In the genomic region with DNA sequence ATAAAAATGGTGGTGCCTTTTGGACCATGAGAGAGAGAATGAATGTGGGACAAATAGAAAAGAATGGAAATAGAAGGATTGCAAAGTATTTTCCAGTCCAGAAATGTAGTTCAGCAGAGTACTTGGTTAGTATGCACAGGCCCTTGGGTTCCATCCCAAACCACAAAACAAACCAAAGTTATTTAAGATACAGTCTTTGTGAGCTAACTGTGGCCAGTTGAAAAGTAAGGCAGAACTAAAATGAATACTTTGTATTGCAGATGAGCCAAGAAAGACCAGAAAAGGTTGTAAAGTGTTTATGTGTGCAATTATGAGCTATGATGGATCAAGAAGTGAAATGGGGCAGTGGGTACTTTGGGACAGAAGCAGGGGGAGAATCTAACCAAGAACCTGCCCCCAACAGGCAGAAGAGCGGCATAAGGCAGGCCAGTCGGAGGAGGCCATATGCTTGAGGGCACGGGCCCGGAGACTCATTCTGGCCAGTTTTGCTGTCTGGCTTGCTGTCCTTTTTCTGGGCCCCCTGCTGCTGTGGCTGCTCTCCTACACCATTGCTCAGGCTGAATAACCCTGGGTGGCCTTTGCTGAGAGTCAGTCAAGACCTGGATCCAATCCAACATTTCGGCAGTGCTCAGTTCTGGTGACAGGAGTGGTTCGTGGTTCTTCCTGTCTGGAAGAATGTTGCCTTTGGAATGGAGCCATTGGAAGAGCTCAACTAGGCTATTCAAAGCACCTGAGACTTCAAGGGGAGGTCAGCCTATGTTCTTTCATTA, we compare ENCODE assay signal across 10 mouse cellular contexts. TPM values are rescaled to one million over a fixed set of nuclear protein-coding genes. Genes with fewer than 3 reads are reported as not detected.
DNase-seq lines count a peak whose midpoint lies in the region; ATAC-seq lines count a peak whose summit lies in the region.
"Had no signal": no experiment of that assay in that cellular context is flagged by ENCODE, and none has a peak within 500 bp of the region (broad histone marks: within the 10 kb centered on the region; RNA-seq: fewer than 3 reads in every experiment).

No protein-coding gene starts in this region.

- no peak overlapping the region for H3K9ac ChIP-seq in hindbrain, embryonic 15.5 days
- no peak overlapping the region for H3K9ac ChIP-seq in hindbrain, embryonic 11.5 days (ENCODE audit: low read depth, low read length)
- H3K9ac ChIP-seq in embryonic facial prominence, embryonic 15.5 days: no peak overlapping the region
- H3K9ac ChIP-seq: neural tube, embryonic 12.5 days had no signal

- WGBS in hindbrain, embryonic 15.5 days: 62% methylated on average over 6 of the region's 6 CpGs
- 88% methylated on average over 6 of the region's 6 CpGs for WGBS in hindbrain, embryonic 11.5 days
- 71% methylated on average over 6 of the region's 6 CpGs for WGBS in embryonic facial prominence, embryonic 15.5 days

- no peaks in the 10 kb centered on the region for H3K27me3 ChIP-seq in hindbrain, embryonic 15.5 days
- no peaks in the 10 kb centered on the region for H3K27me3 ChIP-seq in hindbrain, embryonic 11.5 days (ENCODE audit: control insufficient read depth, insufficient read depth, low read length)
- H3K27me3 ChIP-seq in embryonic facial prominence, embryonic 15.5 days: no peaks in the 10 kb centered on the region
- H3K27me3 ChIP-seq: neural tube, embryonic 12.5 days had no signal

- DNase-seq in hindbrain, embryonic 11.5 days (ENCODE audit: low spot score): no peak
- DNase-seq in adipocyte (ENCODE audit: low spot score): peak; percentile 71
- DNase-seq in kidney, postnatal 25 days: peak; percentile 59 to 60
- DNase-seq in thymus, postnatal 0 days (ENCODE audit: low spot score): no peak
- no peak for DNase-seq in urinary bladder, adult 18-20 months (ENCODE audit: low spot score in 2 of 2)
- no peak for DNase-seq in retina, embryonic 14.5 days (ENCODE audit: low spot score)

- H3K27ac ChIP-seq in hindbrain, embryonic 15.5 days (replicated peaks): 0 out of 2 replicates have a peak overlapping the region, but pooled peaks have one; percentile 42
- H3K27ac ChIP-seq in hindbrain, embryonic 11.5 days (ENCODE audit: low read depth, low read length): no peak overlapping the region
- peak overlapping the region; percentile 45; the same call in 1 of the 2 replicates for H3K27ac ChIP-seq in embryonic facial prominence, embryonic 15.5 days (replicated peaks)
- H3K27ac ChIP-seq: neural tube, embryonic 12.5 days had no signal

- ATAC-seq in hindbrain, embryonic 15.5 days (ENCODE audit: low FRiP score, low read depth): no peak
- ATAC-seq in hindbrain, embryonic 11.5 days (ENCODE audit: low FRiP score): no peak
- ATAC-seq in embryonic facial prominence, embryonic 15.5 days (ENCODE audit: insufficient number of reproducible peaks, low FRiP score, low TSS enrichment, low read depth): peak; percentile 47; the same call in 1 of the 2 replicates
- ATAC-seq: intestine, embryonic 16.5 days had no signal

- H3K4me3 ChIP-seq in hindbrain, embryonic 15.5 days: no peak overlapping the region
- H3K4me3 ChIP-seq in hindbrain, embryonic 11.5 days (ENCODE audit: low read depth, low read length): no peak overlapping the region
- no peak overlapping the region for H3K4me3 ChIP-seq in embryonic facial prominence, embryonic 15.5 days (replicated peaks)
- H3K4me3 ChIP-seq: neural tube, embryonic 12.5 days had no signal

- peaks cover 63% of the 10 kb centered on the region for H3K36me3 ChIP-seq in hindbrain, embryonic 15.5 days
- H3K36me3 ChIP-seq in hindbrain, embryonic 11.5 days (ENCODE audit: control insufficient read depth, insufficient read depth, low read length): peaks cover 8% of the 10 kb centered on the region; the same call in 1 of the 2 replicates
- peaks cover 55% of the 10 kb centered on the region for H3K36me3 ChIP-seq in embryonic facial prominence, embryonic 15.5 days

- no peaks in the 10 kb centered on the region for H3K4me1 ChIP-seq in hindbrain, embryonic 15.5 days (replicated peaks)
- H3K4me1 ChIP-seq in hindbrain, embryonic 11.5 days (replicated peaks; ENCODE audit: control insufficient read depth, insufficient read depth, low read length): no peaks in the 10 kb centered on the region
- H3K4me1 ChIP-seq in embryonic facial prominence, embryonic 15.5 days: 0 out of 2 replicates have a peak, but pooled peaks cover 5% of the 10 kb centered on the region
- H3K4me1 ChIP-seq: neural tube, embryonic 12.5 days had no signal

- no peaks in the 10 kb centered on the region for H3K9me3 ChIP-seq in hindbrain, embryonic 15.5 days
- H3K9me3 ChIP-seq in hindbrain, embryonic 11.5 days (ENCODE audit: control insufficient read depth, low read length): no peaks in the 10 kb centered on the region
- no peaks in the 10 kb centered on the region for H3K9me3 ChIP-seq in embryonic facial prominence, embryonic 15.5 days (replicated peaks)
- H3K9me3 ChIP-seq: neural tube, embryonic 12.5 days had no signal

- H3K4me2 ChIP-seq in hindbrain, embryonic 15.5 days: no peak overlapping the region
- no peak overlapping the region for H3K4me2 ChIP-seq in hindbrain, embryonic 11.5 days (replicated peaks; ENCODE audit: low read depth, low read length)
- no peak overlapping the region for H3K4me2 ChIP-seq in embryonic facial prominence, embryonic 15.5 days (replicated peaks)
- H3K4me2 ChIP-seq: neural tube, embryonic 12.5 days had no signal

RNA-seq across cellular contexts. Expression of gene Tmem265, which starts 3.4 kb away (rescaled TPM):
- 7.6 and 10.3 TPM in 2 replicates for polyA plus RNA-seq in hindbrain, embryonic 15.5 days (2015; fragmentation: Nextera tagmentation; extraction: Ambion mirVana)
- polyA plus RNA-seq in hindbrain, embryonic 11.5 days (2014; fragmentation: Nextera tagmentation; extraction: Ambion mirVana): 7.7 and 8.6 TPM in 2 replicates
- polyA plus RNA-seq in embryonic facial prominence, embryonic 15.5 days (2015; fragmentation: Nextera tagmentation; extraction: Ambion mirVana): 6.5 and 12.8 TPM in 2 replicates
- 10.8 and 16.1 TPM in 2 replicates for polyA plus RNA-seq in thymus, postnatal 0 days (2015; fragmentation: Nextera tagmentation; extraction: Ambion mirVana)

RNA-seq across cellular contexts. Expression of gene Phkg2, which starts 8.6 kb away (rescaled TPM):
- polyA plus RNA-seq in hindbrain, embryonic 15.5 days (2015; fragmentation: Nextera tagmentation; extraction: Ambion mirVana): 59.3 and 59.4 TPM in 2 replicates
- 50.4 and 54.0 TPM in 2 replicates for polyA plus RNA-seq in hindbrain, embryonic 11.5 days (2014; fragmentation: Nextera tagmentation; extraction: Ambion mirVana)
- 40.0 TPM in 2 replicates for polyA plus RNA-seq in embryonic facial prominence, embryonic 15.5 days (2015; fragmentation: Nextera tagmentation; extraction: Ambion mirVana)
- 55.2 and 62.1 TPM in 2 replicates for polyA plus RNA-seq in thymus, postnatal 0 days (2015; fragmentation: Nextera tagmentation; extraction: Ambion mirVana)

RNA-seq across cellular contexts. Expression of gene Ccdc189, which starts 23.8 kb away (rescaled TPM):
- polyA plus RNA-seq in hindbrain, embryonic 15.5 days (2015; fragmentation: Nextera tagmentation; extraction: Ambion mirVana): 10.1 and 12.2 TPM in 2 replicates
- polyA plus RNA-seq in hindbrain, embryonic 11.5 days (2014; fragmentation: Nextera tagmentation; extraction: Ambion mirVana): 11.9 and 16.4 TPM in 2 replicates
- 19.2 and 29.0 TPM in 2 replicates for polyA plus RNA-seq in embryonic facial prominence, embryonic 15.5 days (2015; fragmentation: Nextera tagmentation; extraction: Ambion mirVana)
- polyA plus RNA-seq in thymus, postnatal 0 days (2015; fragmentation: Nextera tagmentation; extraction: Ambion mirVana): 2.8 and 3.5 TPM in 2 replicates

RNA-seq across cellular contexts. Expression of gene Rnf40, which starts 24.0 kb away (rescaled TPM):
- polyA plus RNA-seq in hindbrain, embryonic 15.5 days (2015; fragmentation: Nextera tagmentation; extraction: Ambion mirVana): 41.4 and 44.9 TPM in 2 replicates
- polyA plus RNA-seq in hindbrain, embryonic 11.5 days (2014; fragmentation: Nextera tagmentation; extraction: Ambion mirVana): 31.4 and 33.6 TPM in 2 replicates
- 47.5 and 51.5 TPM in 2 replicates for polyA plus RNA-seq in embryonic facial prominence, embryonic 15.5 days (2015; fragmentation: Nextera tagmentation; extraction: Ambion mirVana)
- polyA plus RNA-seq in thymus, postnatal 0 days (2015; fragmentation: Nextera tagmentation; extraction: Ambion mirVana): 42.5 and 44.3 TPM in 2 replicates

RNA-seq across cellular contexts. Expression of gene Gm42715, which starts 45.2 kb away (rescaled TPM):
- polyA plus RNA-seq in hindbrain, embryonic 15.5 days (2015; fragmentation: Nextera tagmentation; extraction: Ambion mirVana): 14.7 and 15.6 TPM in 2 replicates
- polyA plus RNA-seq in hindbrain, embryonic 11.5 days (2014; fragmentation: Nextera tagmentation; extraction: Ambion mirVana): 20.0 and 26.0 TPM in 2 replicates
- polyA plus RNA-seq in embryonic facial prominence, embryonic 15.5 days (2015; fragmentation: Nextera tagmentation; extraction: Ambion mirVana): 14.6 and 14.7 TPM in 2 replicates
- 10.9 and 15.9 TPM in 2 replicates for polyA plus RNA-seq in thymus, postnatal 0 days (2015; fragmentation: Nextera tagmentation; extraction: Ambion mirVana)

Comparison
In these comparisons a context has a peak if more than half of its experiments do, and no peak if none do; other contexts are left out.
1. DNase-seq: peak in adipocyte (single experiment) and kidney, postnatal 25 days (2 of 2); none in hindbrain, embryonic 11.5 days (single experiment), thymus, postnatal 0 days (single experiment), urinary bladder, adult 18-20 months (0 of 2) and retina, embryonic 14.5 days (single experiment).